Mouse (Mus musculus) ES-Bruce4 (cell line): ENCODE results near the gene Smarca2. TPM values are rescaled to one million over a fixed set of nuclear protein-coding genes. Genes with fewer than 3 reads are reported as not detected.

Experiments
- H3K27ac ChIP-seq: 2 replicates; pipeline ENCODE4 v1.5.1; 2012; ENCODE audit warnings: low read length, inconsistent platforms; ENCODE audit not compliant: insufficient read depth
- H3K27me3 ChIP-seq: 2 replicates; pipeline ENCODE4 v1.6.1; 2012; ENCODE audit warnings: mild to moderate bottlenecking, low read length, inconsistent platforms; ENCODE audit not compliant: control insufficient read depth, poor library complexity, insufficient read depth, severe bottlenecking
- H3K36me3 ChIP-seq: 2 replicates; pipeline ENCODE4 v1.6.1; 2012; ENCODE audit warnings: inconsistent platforms, mild to moderate bottlenecking, low read length, moderate library complexity; ENCODE audit not compliant: control insufficient read depth, poor library complexity, insufficient read depth, severe bottlenecking
- H3K4me1 ChIP-seq: one replicate; pipeline ENCODE4 v1.8.1; 2011; ENCODE audit warnings: low read length; ENCODE audit not compliant: control insufficient read depth, insufficient read depth
- H3K4me3 ChIP-seq: 2 replicates; pipeline ENCODE4 v1.5.1; 2011; ENCODE audit warnings: low read depth, mild to moderate bottlenecking, low read length
- H3K9ac ChIP-seq: 2 replicates; pipeline ENCODE4 v1.6.1; 2012; ENCODE audit warnings: low read depth, mild to moderate bottlenecking, inconsistent platforms; ENCODE audit not compliant: poor library complexity, severe bottlenecking
- H3K9me3 ChIP-seq: replicated peaks from 2 replicates; pipeline ENCODE4 v1.6.1; 2012; ENCODE audit warnings: mild to moderate bottlenecking, low read length, inconsistent platforms; ENCODE audit not compliant: control insufficient read depth, poor library complexity, insufficient read depth, severe bottlenecking
- CTCF ChIP-seq: IDR thresholded peaks from one replicate; pipeline ENCODE4 v1.8.1; 2011; ENCODE audit warnings: low read depth, low read length
- EP300 ChIP-seq: IDR thresholded peaks from 2 replicates; pipeline ENCODE4 v1.6.1; 2011; ENCODE audit warnings: low read depth, low read length; ENCODE audit not compliant: insufficient read depth
- POLR2A ChIP-seq: IDR thresholded peaks from one replicate; pipeline ENCODE4 v1.8.1; 2011; ENCODE audit warnings: low read length; ENCODE audit not compliant: insufficient read depth
- polyA plus RNA-seq: library from polyadenylated mRNA; stranded (reverse); fragments of >200 nt; gene quantifications from 2 replicates; pipeline ENCODE4 v1.2.4, GENCODE M21; 2011; ENCODE audit warnings: low read depth; ENCODE audit not compliant: missing spikeins, insufficient read depth, insufficient read length

Gene Smarca2
- polyA plus RNA-seq, 1 experiment, result 4.9 TPM

DNA sequence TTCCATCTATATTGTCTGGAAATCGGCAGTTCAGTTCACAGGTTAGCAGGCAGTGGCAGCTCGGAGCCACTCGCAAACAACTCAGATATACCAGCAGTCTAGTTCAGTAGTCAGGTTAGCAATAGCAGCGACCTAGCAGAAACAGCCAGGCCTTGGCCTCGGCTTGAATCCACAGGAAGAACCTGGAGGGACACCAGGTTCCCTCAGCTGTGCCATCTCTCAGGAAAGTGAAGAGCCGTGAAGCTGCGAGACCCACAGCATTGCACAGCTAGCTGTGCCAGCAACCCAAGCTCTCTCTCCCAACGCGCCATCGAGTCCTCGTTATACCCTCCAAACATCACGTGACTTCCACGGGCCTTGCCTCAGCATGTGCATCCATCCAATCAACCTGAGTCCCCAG is 162.6 kb downstream of the Smarca2 start:
- H3K27me3 ChIP-seq, result no peaks in the 10 kb centered on the region
- H3K36me3 ChIP-seq, result no peaks in the 10 kb centered on the region
- H3K4me3 ChIP-seq, result no peak overlapping the region
- no peak for TF ChIP-seq POLR2A
- no peaks in the 10 kb centered on the region for H3K4me1 ChIP-seq
- H3K9ac ChIP-seq, result no peak overlapping the region
- no peak overlapping the region for H3K27ac ChIP-seq
- H3K9me3 ChIP-seq, result no peaks in the 10 kb centered on the region

DNA sequence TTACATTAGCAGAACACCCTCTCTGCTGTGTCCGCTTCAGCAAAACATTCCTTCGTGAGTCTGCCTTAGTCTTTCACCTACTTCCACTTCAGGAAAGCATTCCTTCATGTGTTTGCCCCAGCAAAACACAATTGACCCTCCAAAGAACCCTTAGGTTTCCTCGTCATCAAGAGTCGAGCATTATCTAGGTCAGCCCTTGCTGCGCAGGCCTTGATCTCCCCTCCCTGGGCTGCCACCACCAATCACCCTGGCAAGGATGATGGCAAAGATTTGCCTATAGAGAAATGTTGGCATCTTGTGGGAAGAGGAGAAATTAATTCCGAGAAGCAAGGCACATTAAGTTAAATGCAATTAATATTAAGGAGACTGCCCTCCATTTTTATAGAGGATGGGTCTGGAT is 163.1 kb downstream of the Smarca2 start:
- H3K9me3 ChIP-seq, result no peaks in the 10 kb centered on the region
- H3K27me3 ChIP-seq, result no peaks in the 10 kb centered on the region
- H3K9ac ChIP-seq, result no peak overlapping the region
- TF ChIP-seq EP300 (no peak), CTCF (no peak)
- H3K4me1 ChIP-seq, result no peaks in the 10 kb centered on the region
- no peak overlapping the region for H3K4me3 ChIP-seq
- no peak overlapping the region for H3K27ac ChIP-seq
- H3K36me3 ChIP-seq, result no peaks in the 10 kb centered on the region

DNA sequence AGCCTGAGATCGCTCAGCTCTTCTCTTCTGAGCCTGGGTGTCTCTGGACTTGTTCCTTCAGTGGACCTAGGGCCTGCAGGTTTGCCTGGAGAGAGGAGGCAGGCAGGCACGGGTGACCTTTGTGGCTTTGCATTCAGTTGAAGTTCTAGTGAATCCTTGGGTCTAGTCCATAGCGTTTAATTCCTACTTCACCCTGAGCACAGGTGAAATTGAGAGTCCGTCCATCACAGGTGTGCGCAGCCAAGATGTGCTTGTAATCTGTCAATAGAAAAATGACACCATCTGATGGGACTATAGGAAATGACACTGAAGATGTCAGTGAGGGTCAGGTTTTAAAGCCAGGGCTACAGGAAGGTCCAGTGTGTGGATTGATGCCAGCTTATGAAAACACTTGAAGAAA is 164.0 kb downstream of the Smarca2 start:
- no peak for TF ChIP-seq CTCF
- TF ChIP-seq POLR2A, result no peak
- no peak for TF ChIP-seq EP300
- Histone ChIP-seq H3K9ac (no peak overlapping the region), H3K4me1 (no peaks in the 10 kb centered on the region), H3K4me3 (no peak overlapping the region), H3K27ac (no peak overlapping the region), H3K27me3 (no peaks in the 10 kb centered on the region), H3K9me3 (0 out of 2 replicates have a peak, but pooled peaks cover under 1% of the 10 kb centered on the region), H3K36me3 (no peaks in the 10 kb centered on the region)

DNA sequence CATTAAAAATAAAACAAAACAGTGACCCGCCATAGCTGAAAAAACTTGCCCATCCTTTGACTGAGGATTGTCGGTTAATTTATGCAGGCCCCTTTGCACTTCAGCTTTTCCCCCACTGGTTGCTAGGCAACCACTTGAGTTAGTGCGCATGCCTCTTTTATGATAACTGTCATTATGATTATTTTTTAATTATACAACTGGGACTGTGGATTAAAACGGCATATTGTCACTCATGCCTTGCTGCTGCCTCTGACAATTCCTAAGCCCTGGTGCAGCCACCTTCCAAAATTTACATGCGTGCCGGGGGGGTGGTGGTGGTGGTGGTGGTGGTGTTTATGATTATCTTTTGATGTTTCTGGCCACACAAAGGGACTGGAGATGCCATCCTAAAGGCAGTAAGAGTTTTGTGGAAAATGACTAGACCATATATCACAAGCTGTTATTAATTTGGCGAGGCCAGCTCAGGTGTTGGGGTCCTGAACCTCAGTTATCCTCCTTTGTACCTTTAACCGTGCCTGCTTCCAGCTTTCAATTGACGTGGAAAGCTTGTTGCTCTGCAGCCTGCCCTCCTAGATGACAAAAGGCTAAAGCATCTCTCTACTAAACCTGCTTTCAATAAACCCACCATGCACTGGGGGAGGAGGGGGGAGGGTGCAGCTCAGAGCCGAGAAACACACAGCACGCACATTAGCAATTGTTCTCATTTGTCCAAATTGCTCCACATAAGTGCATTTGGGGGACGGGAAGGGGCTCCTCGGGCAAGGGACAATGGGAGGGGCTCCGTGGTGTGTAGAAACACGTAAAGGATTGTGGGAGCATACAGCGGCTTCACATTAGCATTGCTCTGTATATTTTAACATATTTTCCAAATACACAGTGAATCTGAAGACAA is 165.0 kb downstream of the Smarca2 start:
- Histone ChIP-seq H3K4me3 (no peak overlapping the region), H3K9ac (no peak overlapping the region), H3K27me3 (no peaks in the 10 kb centered on the region), H3K4me1 (no peaks in the 10 kb centered on the region), H3K9me3 (0 out of 2 replicates have a peak, but pooled peaks cover 2% of the 10 kb centered on the region), H3K36me3 (no peaks in the 10 kb centered on the region), H3K27ac (no peak overlapping the region)
- TF ChIP-seq EP300 (no peak), CTCF (no peak)

DNA sequence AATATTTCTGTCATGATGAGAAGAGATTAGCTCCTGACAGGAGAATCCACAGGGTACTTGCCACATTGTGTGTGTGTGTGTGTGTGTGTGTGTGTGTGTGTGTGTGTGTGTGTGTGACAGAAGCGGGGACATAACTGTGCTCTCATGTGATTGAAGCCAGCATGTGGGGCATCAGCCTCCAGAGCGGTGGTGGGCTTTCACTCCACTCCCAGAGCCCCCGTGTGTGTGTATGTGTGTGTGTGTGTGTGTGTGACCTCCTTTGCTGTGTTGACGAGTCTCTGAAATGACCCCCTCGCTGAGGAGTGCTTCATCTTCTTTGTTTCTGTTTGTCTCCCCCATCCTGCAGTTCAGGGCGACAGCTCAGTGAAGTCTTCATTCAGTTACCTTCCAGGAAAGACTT is 165.7 kb downstream of the Smarca2 start:
- TF ChIP-seq EP300 (no peak), POLR2A (no peak), CTCF (no peak)
- H3K4me1 ChIP-seq, result no peaks in the 10 kb centered on the region
- no peak overlapping the region for H3K4me3 ChIP-seq
- H3K36me3 ChIP-seq, result no peaks in the 10 kb centered on the region
- H3K27me3 ChIP-seq, result no peaks in the 10 kb centered on the region
- H3K9ac ChIP-seq, result no peak overlapping the region
- 0 out of 2 replicates have a peak, but pooled peaks cover 2% of the 10 kb centered on the region for H3K9me3 ChIP-seq
- H3K27ac ChIP-seq, result no peak overlapping the region

DNA sequence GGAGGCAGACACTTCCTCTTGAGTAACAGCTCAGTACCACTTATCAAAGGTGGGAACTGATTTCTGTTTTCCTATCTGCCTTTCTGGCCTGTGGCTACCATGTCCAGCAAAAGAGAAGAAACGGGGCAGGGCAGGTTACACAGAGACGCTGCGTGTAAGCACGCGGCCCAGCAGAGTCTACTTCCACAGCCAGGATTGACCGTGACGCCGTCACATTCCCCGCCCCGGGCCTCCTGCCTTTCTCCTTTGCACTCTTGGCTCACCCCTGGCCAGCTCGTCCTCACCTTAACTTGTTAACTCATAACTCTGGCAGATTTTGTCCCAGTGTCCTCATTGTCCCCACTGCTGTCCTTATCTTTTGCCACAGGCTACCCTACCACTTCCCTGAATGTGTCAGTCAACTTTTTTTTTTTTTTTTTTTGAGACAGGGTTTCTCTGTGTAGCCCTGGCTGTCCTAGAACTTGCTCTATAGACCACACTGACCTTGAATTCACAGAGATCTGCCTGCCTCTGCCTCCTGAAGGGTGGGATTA is 167.3 kb downstream of the Smarca2 start:
- TF ChIP-seq CTCF (no peak), EP300 (no peak), POLR2A (no peak)
- H3K9ac ChIP-seq, result no peak overlapping the region
- 0 out of 2 replicates have a peak, but pooled peaks cover 2% of the 10 kb centered on the region for H3K9me3 ChIP-seq
- H3K4me3 ChIP-seq, result no peak overlapping the region
- H3K36me3 ChIP-seq, result no peaks in the 10 kb centered on the region
- no peaks in the 10 kb centered on the region for H3K4me1 ChIP-seq
- H3K27me3 ChIP-seq, result no peaks in the 10 kb centered on the region
- H3K27ac ChIP-seq, result no peak overlapping the region
